Mouse (Mus musculus): ENCODE data around the gene Golt1a. TPM values are rescaled to one million over a fixed set of nuclear protein-coding genes. Genes with fewer than 3 reads are reported as not detected.

Golt1a gene
- total and polyA plus RNA-seq, 3 experiments = not detected

GRCm38 (mm10) chr1:133285907-133286306, 23.7 kb upstream of the Golt1a start:
- no peak overlapping the region for H3K4me3 ChIP-seq (ENCODE audit: control insufficient read depth in 1 of 2, insufficient read depth in 1 of 2, low read depth in 2 of 2, low read length in 2 of 2)
- H3K27ac ChIP-seq (ENCODE audit: control insufficient read depth, low read depth, low read length) = no peak overlapping the region
- H3K27me3 ChIP-seq (ENCODE audit: control insufficient read depth in 1 of 2, insufficient read depth in 2 of 2, low read length in 2 of 2) = no peaks in the 10 kb centered on the region
- no peaks in the 10 kb centered on the region for H3K79me2 ChIP-seq (ENCODE audit: control insufficient read depth, insufficient read depth, low read length, poor library complexity)
- DNase-seq (ENCODE audit: low read depth, low spot score) = no peak
- H3K4me1 ChIP-seq (ENCODE audit: control insufficient read depth in 1 of 2, insufficient read depth in 2 of 2, low read length in 2 of 2) = no peaks in the 10 kb centered on the region
- TF ChIP-seq TBP (IDR thresholded peaks at IDR 0.05; ENCODE audit: low read depth, low read length) (no peak), CHD2 (IDR thresholded peaks at IDR 0.05; ENCODE audit: low read length) (no peak), UBTF (IDR thresholded peaks at IDR 0.05; ENCODE audit: borderline replicate concordance, insufficient read depth, low read depth, low read length) (no peak), ZNF384 (IDR thresholded peaks at IDR 0.05; ENCODE audit: low read depth, low read length) (no peak), EP300 (IDR thresholded peaks at IDR 0.05; ENCODE audit: low read depth in 1 of 2, low read length in 2 of 2) (no peak)
- H3K9me3 ChIP-seq (replicated peaks; ENCODE audit: insufficient read depth, low read length) = no peaks in the 10 kb centered on the region
- peaks cover 0 to 2% of the 10 kb centered on the region in 2 experiments; a peak in 1 of 4 replicates for H3K36me3 ChIP-seq (ENCODE audit: control insufficient read depth in 1 of 2, insufficient read depth in 2 of 2, low read length in 2 of 2)
- H3K9ac ChIP-seq (ENCODE audit: control insufficient read depth, low read depth, low read length, poor library complexity, severe bottlenecking) = no peak overlapping the region

GRCm38 (mm10) chr1:133287051-133287450, 22.5 kb upstream of the Golt1a start:
- Histone ChIP-seq H3K27me3 (ENCODE audit: control insufficient read depth in 1 of 2, insufficient read depth in 2 of 2, low read length in 2 of 2) (no peaks in the 10 kb centered on the region), H3K4me3 (ENCODE audit: control insufficient read depth in 1 of 2, insufficient read depth in 1 of 2, low read depth in 2 of 2, low read length in 2 of 2) (no peak overlapping the region), H3K79me2 (ENCODE audit: control insufficient read depth, insufficient read depth, low read length, poor library complexity) (no peaks in the 10 kb centered on the region), H3K36me3 (ENCODE audit: control insufficient read depth in 1 of 2, insufficient read depth in 2 of 2, low read length in 2 of 2) (peaks cover 0 to 2% of the 10 kb centered on the region in 2 experiments; a peak in 1 of 4 replicates), H3K27ac (ENCODE audit: control insufficient read depth, low read depth, low read length) (no peak overlapping the region), H3K9me3 (replicated peaks; ENCODE audit: insufficient read depth, low read length) (no peaks in the 10 kb centered on the region), H3K4me1 (ENCODE audit: control insufficient read depth in 1 of 2, insufficient read depth in 2 of 2, low read length in 2 of 2) (no peaks in the 10 kb centered on the region), H3K9ac (ENCODE audit: control insufficient read depth, low read depth, low read length, poor library complexity, severe bottlenecking) (no peak overlapping the region)
- TF ChIP-seq SMC3 (IDR thresholded peaks at IDR 0.05; ENCODE audit: low read depth, low read length) (no peak), ZKSCAN1 (IDR thresholded peaks at IDR 0.05; ENCODE audit: low read depth, low read length) (no peak), ZMIZ1 (IDR thresholded peaks at IDR 0.05; ENCODE audit: low read depth, low read length) (no peak), HCFC1 (IDR thresholded peaks at IDR 0.05; ENCODE audit: low read depth, low read length) (no peak), USF2 (IDR thresholded peaks at IDR 0.05; ENCODE audit: borderline replicate concordance in 1 of 2, insufficient read depth in 1 of 2, low read depth in 1 of 2, low read length in 2 of 2) (no peak), POLR2AphosphoS2 (IDR thresholded peaks at IDR 0.05; ENCODE audit: low read length) (no peak), MAX (IDR thresholded peaks at IDR 0.05; ENCODE audit: low read length) (no peak), ZNF384 (IDR thresholded peaks at IDR 0.05; ENCODE audit: low read depth, low read length) (no peak), ZC3H11A (IDR thresholded peaks at IDR 0.05; ENCODE audit: low read depth, low read length) (no peak), EP300 (IDR thresholded peaks at IDR 0.05; ENCODE audit: low read depth in 1 of 2, low read length in 2 of 2) (no peak), GATA1 (IDR thresholded peaks at IDR 0.05; ENCODE audit: low read depth, low read length) (no peak), MYB (IDR thresholded peaks at IDR 0.05; ENCODE audit: low read depth, low read length) (no peak), KAT2A (conservative IDR thresholded peaks at IDR 0.05; ENCODE audit: low read depth, low read length) (no peak), BHLHE40 (IDR thresholded peaks at IDR 0.05; ENCODE audit: borderline replicate concordance, low read depth, low read length) (no peak), ETS1 (IDR thresholded peaks at IDR 0.05; ENCODE audit: low read depth, low read length) (no peak), POLR2AphosphoS5 (IDR thresholded peaks at IDR 0.05; ENCODE audit: borderline replicate concordance, low read depth, low read length) (no peak), MXI1 (IDR thresholded peaks at IDR 0.05; ENCODE audit: low read depth, low read length) (no peak), UBTF (IDR thresholded peaks at IDR 0.05; ENCODE audit: borderline replicate concordance, insufficient read depth, low read depth, low read length) (no peak), E2F4 (IDR thresholded peaks at IDR 0.05; ENCODE audit: borderline replicate concordance, low read depth, low read length) (no peak), CHD1 (IDR thresholded peaks at IDR 0.05; ENCODE audit: low read depth, low read length) (no peak)
- no peak for DNase-seq (ENCODE audit: low read depth, low spot score)

Data from MEL (cell line).